Mouse (Mus musculus): Measurements from ENCODE around the gene Crtc2.

- TF ChIP-seq EP300 (optimal IDR thresholded peaks at IDR 0.05), result no peak
- no peak for TF ChIP-seq CTCF (IDR thresholded peaks at IDR 0.05; ENCODE audit: low read depth)
These were observed 9.3 kb downstream of the Crtc2 start for GRCm38 (mm10) chr3:90263121-90263771.
